Mouse (Mus musculus) testis, adult 2 months (tissue): ENCODE data around the gene Sox6. TPM values are rescaled to one million over a fixed set of nuclear protein-coding genes. Genes with fewer than 3 reads are reported as not detected.

Experiments used
- H3K27ac ChIP-seq: fragments of 200-500 bp; 2 replicates; pipeline ENCODE4 v1.5.1; 2012; ENCODE audit warnings: low read depth, low read length; ENCODE audit not compliant: control insufficient read depth, insufficient read depth
- H3K27me3 ChIP-seq: fragments of 200-500 bp; 2 replicates; pipeline ENCODE4 v1.6.1; 2012; ENCODE audit warnings: mild to moderate bottlenecking, low read length, moderate library complexity; ENCODE audit not compliant: control insufficient read depth, insufficient read depth
- H3K36me3 ChIP-seq: fragments of 200-500 bp; 2 replicates; pipeline ENCODE4 v1.6.1; 2012; ENCODE audit warnings: mild to moderate bottlenecking, low read length; ENCODE audit not compliant: control insufficient read depth, insufficient read depth
- H3K4me1 ChIP-seq: fragments of 200-500 bp; 2 replicates; pipeline ENCODE4 v1.6.1; 2012; ENCODE audit warnings: low read length; ENCODE audit not compliant: control insufficient read depth, insufficient read depth
- H3K4me3 ChIP-seq: fragments of 200-500 bp; 2 replicates; pipeline ENCODE4 v1.5.1; 2012; ENCODE audit warnings: low read depth, mild to moderate bottlenecking, low read length, moderate library complexity, mixed read lengths; ENCODE audit not compliant: control insufficient read depth
- CTCF ChIP-seq: fragments of 200-500 bp; IDR thresholded peaks from 2 replicates; pipeline ENCODE4 v1.5.1; 2012; ENCODE audit warnings: low read depth, mild to moderate bottlenecking, inconsistent platforms, low read length, moderate library complexity; ENCODE audit not compliant: control insufficient read depth, insufficient read depth, insufficient replicate concordance
- POLR2A ChIP-seq: fragments of 200-500 bp; IDR thresholded peaks from 2 replicates; pipeline ENCODE4 v1.6.1; 2012; ENCODE audit warnings: low read depth, mild to moderate bottlenecking, inconsistent platforms, low read length, moderate library complexity; ENCODE audit not compliant: control insufficient read depth
- polyA plus RNA-seq: library from polyadenylated mRNA; depleted of rRNA; stranded (reverse); fragments of >200 nt; gene quantifications from 2 replicates; pipeline ENCODE4 v1.2.3, GENCODE M21; 2012

The Sox6 gene
- polyA plus RNA-seq, 1 experiment: 137 TPM

DNA sequence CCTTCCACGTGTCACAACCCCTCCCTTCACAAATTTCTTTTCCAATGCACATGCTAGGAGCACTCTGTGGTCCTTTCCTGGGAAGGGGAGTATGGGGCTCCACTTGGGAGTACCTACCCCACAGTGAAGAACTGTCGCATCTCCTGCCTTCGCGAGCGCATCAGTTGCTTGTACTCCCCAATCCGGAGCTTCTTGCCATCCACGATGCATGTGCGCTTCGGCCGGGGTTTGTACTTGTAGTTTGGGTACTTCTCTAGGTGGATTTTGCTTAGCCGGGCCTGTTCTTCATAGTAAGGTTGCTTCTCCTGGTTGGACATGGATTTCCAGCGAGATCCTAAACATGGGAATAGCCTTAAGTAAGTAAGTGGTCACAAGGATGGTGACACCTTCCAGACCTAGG lies 552.2 kb downstream of the Sox6 start:
- H3K27me3 ChIP-seq: no peaks in the 10 kb centered on the region
- TF ChIP-seq CTCF (no peak), POLR2A (no peak)
- H3K4me3 ChIP-seq: no peak overlapping the region
- no peaks in the 10 kb centered on the region for H3K36me3 ChIP-seq
- H3K27ac ChIP-seq: no peak overlapping the region
- H3K4me1 ChIP-seq: no peaks in the 10 kb centered on the region

DNA sequence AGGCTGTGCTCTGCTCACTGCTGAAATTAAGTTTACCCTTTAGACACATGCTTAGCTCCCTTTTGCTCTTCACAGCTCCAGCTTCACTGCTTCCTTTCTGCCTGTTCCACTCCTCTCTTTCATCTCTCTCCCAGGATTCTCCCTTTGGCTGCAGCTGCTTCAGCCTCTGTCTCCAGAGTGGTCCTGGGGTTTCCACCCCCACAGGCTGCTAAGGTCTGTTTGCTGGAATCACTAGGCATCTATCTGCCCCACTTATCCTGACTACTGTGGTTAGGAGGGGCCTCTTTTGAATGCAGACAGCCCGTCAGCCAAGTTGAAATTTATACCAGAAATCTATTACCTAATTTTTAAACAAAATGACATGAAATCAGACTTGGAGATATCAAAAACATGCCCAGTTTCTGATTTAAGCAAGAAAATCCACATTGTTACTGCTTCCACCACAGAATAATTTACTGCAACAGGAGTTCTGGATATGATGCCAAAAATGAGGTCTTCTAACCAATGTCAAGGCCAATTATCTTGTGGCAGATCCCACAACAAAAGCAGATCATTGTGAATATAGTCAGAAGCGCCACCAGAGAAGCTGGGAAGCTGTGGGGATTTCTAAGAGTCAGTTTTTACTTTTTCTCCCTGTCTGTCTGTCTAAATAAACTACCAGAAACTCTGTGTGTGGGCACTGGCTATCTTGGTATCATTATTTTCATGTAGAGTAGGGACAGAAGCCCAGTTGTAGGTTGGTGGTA lies 552.8 kb downstream of the Sox6 start:
- no peak overlapping the region for H3K27ac ChIP-seq
- TF ChIP-seq POLR2A: no peak
- no peak for TF ChIP-seq CTCF
- no peak overlapping the region for H3K4me3 ChIP-seq
- H3K36me3 ChIP-seq: no peaks in the 10 kb centered on the region
- H3K4me1 ChIP-seq: no peaks in the 10 kb centered on the region
- no peaks in the 10 kb centered on the region for H3K27me3 ChIP-seq

DNA sequence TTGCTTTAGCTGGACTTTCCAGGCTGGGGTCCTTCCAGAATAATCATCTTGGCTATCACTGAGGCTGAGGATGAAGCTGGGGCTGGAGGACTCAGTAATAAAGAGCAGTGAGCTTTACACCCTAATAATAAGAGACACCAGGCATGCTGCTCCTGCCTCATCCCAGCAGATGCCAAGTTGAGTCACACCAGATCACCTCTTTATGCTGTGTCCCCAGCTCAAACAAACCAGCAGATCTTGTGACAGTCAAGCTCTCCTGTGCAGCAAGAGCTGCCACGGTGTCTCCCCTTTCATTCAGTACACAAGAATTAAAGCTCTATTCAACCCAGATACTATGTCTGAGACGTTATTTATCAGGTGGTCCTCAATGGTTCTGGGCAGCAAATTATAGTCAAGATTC lies 560.8 kb downstream of the Sox6 start:
- Histone ChIP-seq H3K27me3 (no peaks in the 10 kb centered on the region), H3K27ac (no peak overlapping the region), H3K36me3 (no peaks in the 10 kb centered on the region), H3K4me3 (no peak overlapping the region), H3K4me1 (no peaks in the 10 kb centered on the region)
- TF ChIP-seq POLR2A (no peak), CTCF (no peak)

DNA sequence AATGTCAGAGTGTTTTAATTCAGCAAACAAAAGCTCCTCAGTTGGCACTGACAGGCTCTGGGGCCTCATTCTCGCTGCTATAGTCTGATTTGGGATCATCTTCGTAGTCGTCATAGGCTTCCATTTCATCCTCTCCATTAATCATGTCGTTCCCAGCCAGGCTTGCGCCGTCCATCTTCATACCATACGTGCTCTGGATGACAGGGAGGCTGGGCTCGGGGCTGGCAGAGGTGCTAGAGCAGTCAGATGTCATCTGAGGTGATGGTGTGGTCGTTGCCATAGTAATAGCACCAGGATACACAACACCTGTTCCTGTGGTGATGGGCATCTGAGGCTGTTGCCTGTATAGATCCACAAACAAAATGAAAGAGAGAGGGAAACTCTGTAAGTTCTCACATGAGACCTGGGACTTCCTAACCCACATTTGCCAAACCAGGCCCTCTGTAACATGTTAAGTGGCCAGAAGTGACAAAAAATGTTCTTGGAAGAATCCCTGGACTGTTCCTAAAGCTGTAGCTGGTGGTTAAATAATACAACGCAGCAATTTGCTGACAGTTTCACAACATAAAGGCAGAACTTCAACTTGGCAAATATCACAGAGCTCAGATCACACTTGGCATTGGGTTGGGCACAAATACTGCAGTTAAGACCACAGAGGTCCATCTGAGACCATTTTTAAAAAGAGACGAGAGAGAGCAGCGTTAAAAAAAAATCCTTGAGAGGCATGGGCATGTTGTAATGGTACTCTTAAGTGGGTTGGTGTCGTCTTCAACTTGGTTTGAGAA lies 561.5 kb downstream of the Sox6 start:
- no peaks in the 10 kb centered on the region for H3K4me1 ChIP-seq
- no peak overlapping the region for H3K4me3 ChIP-seq
- TF ChIP-seq CTCF (no peak), POLR2A (no peak)
- no peaks in the 10 kb centered on the region for H3K27me3 ChIP-seq
- H3K27ac ChIP-seq: no peak overlapping the region
- no peaks in the 10 kb centered on the region for H3K36me3 ChIP-seq

DNA sequence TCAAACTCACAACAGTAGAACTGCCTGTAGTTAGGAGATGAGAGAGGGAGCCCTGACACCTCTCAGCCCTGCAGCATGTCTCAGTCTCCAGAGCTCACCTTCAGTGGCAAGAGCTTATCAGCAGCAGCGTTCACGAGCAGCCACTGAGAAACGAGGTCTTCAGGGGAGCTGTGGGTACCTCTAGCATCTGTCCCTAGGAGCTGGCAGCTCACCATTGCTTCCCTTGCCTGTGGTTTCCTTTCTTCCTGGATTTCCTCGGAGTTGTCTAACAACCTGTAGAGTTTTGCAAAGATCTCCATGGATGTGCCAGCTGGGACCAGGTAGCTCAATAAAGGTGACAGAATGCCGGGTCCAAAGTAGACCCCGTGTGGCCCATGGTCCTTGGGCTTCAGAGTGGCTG lies 563.4 kb downstream of the Sox6 start:
- TF ChIP-seq CTCF: no peak
- TF ChIP-seq POLR2A: no peak
- no peak overlapping the region for H3K4me3 ChIP-seq
- H3K27me3 ChIP-seq: no peaks in the 10 kb centered on the region
- H3K4me1 ChIP-seq: no peaks in the 10 kb centered on the region
- no peak overlapping the region for H3K27ac ChIP-seq
- H3K36me3 ChIP-seq: no peaks in the 10 kb centered on the region

DNA sequence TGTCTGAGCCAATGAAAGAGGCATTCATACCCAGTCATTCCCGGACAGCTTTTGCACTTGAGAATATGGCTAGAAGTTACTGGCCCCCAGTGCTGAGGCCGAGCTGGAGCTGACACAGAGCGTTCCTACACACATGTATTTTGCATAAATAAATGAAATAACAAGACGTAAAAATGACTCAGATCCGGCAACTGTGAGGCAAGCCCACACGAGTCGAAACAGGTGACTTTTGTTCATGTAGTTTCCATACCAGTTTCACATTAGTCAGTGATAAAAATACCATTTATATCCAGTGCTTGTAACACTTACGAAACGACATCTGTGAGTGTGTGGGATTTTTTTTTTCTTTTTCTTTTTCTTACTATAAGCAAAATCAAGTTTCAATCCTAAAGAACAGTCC lies 564.5 kb downstream of the Sox6 start:
- Histone ChIP-seq H3K4me3 (no peak overlapping the region), H3K27me3 (no peaks in the 10 kb centered on the region), H3K27ac (no peak overlapping the region), H3K4me1 (no peaks in the 10 kb centered on the region), H3K36me3 (no peaks in the 10 kb centered on the region)
- TF ChIP-seq POLR2A: no peak
- no peak for TF ChIP-seq CTCF

DNA sequence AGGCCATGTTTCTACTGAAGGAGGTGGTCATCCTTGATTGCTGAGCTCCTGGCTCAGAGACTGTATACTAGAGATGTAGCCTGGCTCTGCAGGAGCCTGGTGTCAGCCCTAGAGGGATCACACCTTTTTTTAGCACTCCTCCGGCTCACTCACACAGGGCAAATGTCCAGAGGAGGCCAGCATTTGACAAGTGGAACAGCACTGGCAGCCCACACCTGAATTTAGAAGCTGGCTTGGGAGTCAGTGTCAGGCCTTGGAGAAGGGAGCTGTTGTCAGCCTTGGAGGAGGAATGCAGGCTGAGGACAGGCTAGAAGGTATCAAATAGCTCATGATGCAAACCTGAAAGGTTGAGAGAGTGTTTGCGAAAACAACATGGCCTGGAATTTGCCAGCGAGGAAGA lies 565.7 kb downstream of the Sox6 start:
- Histone ChIP-seq H3K4me1 (no peaks in the 10 kb centered on the region), H3K36me3 (no peaks in the 10 kb centered on the region), H3K4me3 (no peak overlapping the region), H3K27me3 (no peaks in the 10 kb centered on the region), H3K27ac (no peak overlapping the region)
- TF ChIP-seq POLR2A (no peak), CTCF (no peak)

DNA sequence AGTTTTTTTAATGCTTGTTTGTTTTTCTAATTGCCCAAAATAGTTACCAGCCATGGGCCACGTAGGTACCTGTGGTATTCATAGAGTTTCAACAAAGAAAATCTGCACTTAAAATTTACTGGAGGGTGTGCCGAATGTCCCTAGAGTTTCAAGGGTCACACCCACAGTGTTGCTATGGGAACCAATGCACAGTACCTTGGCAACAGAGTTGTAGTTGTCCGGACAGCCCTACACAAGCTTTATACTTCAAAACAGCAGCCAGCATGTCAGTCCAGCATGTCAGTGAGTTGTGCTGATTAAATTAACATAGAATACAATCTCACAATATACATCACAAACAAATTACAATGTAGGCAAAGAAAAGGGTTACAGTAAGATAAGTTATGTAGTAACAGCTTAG lies 567.1 kb downstream of the Sox6 start:
- TF ChIP-seq POLR2A (no peak), CTCF (no peak)
- Histone ChIP-seq H3K4me3 (no peak overlapping the region), H3K27me3 (no peaks in the 10 kb centered on the region), H3K27ac (no peak overlapping the region), H3K4me1 (no peaks in the 10 kb centered on the region), H3K36me3 (no peaks in the 10 kb centered on the region)
